Mouse (Mus musculus): ENCODE data around the gene Gm10306. TPM values are rescaled to one million over a fixed set of nuclear protein-coding genes. Genes with fewer than 3 reads are reported as not detected.

Gm10306 gene
- polyA plus RNA-seq, 1 experiment from 2014 or later: 0.79 TPM

Other genes starting within 250 kb of the Gm10306 start
- gene Caap1, start 250 bp downstream of the Gm10306 start, polyA plus RNA-seq (2016; fragmentation: Nextera tagmentation; extraction: Ambion mirVana): 29.8 and 32.4 TPM in 2 replicates
- gene Plaa, start 46.7 kb downstream of the Gm10306 start, polyA plus RNA-seq (2016; fragmentation: Nextera tagmentation; extraction: Ambion mirVana): 86.7 and 91.1 TPM in 2 replicates
- 51.8 and 56.2 TPM in 2 replicates for gene Ift74, start 57.9 kb downstream of the Gm10306 start, polyA plus RNA-seq (2016; fragmentation: Nextera tagmentation; extraction: Ambion mirVana)
- gene Lrrc19, start 93.6 kb downstream of the Gm10306 start, polyA plus RNA-seq (2016; fragmentation: Nextera tagmentation; extraction: Ambion mirVana): 1.3 and 1.7 TPM in 2 replicates
- gene Tek, start 182.7 kb downstream of the Gm10306 start, polyA plus RNA-seq (2016; fragmentation: Nextera tagmentation; extraction: Ambion mirVana): 7.9 and 9.2 TPM in 2 replicates